ENCODE assay signal across 13 mouse cellular contexts in genomic region chr6:84051032-84051431, GRCm38 (mm10). TPM values are rescaled to one million over a fixed set of nuclear protein-coding genes. Genes with fewer than 3 reads are reported as not detected.
DNase-seq lines count a peak whose midpoint lies in the region; ATAC-seq lines count a peak whose summit lies in the region.
"Had no signal": no experiment of that assay in that cellular context is flagged by ENCODE, and none has a peak within 500 bp of the region (broad histone marks: within the 10 kb centered on the region; RNA-seq: fewer than 3 reads in every experiment).

No protein-coding gene starts in this region.

- no peak overlapping the region for H3K4me3 ChIP-seq in hindbrain, embryonic 10.5 days
- no peak overlapping the region for H3K4me3 ChIP-seq in hindbrain, embryonic 12.5 days
- no peak overlapping the region for H3K4me3 ChIP-seq in embryonic facial prominence, embryonic 14.5 days (ENCODE audit: low read depth, low read length)
- no peak overlapping the region for H3K4me3 ChIP-seq in hindbrain, embryonic 13.5 days
- H3K4me3 ChIP-seq: forebrain, embryonic 10.5 days; liver, embryonic 13.5 days had no signal

- 0 out of 2 replicates have a peak overlapping the region, but pooled peaks have one; percentile 35 for H3K27ac ChIP-seq in hindbrain, embryonic 10.5 days
- H3K27ac ChIP-seq in hindbrain, embryonic 12.5 days = no peak overlapping the region
- no peak overlapping the region for H3K27ac ChIP-seq in embryonic facial prominence, embryonic 14.5 days (replicated peaks; ENCODE audit: low read depth, low read length)
- H3K27ac ChIP-seq in hindbrain, embryonic 13.5 days = no peak overlapping the region
- H3K27ac ChIP-seq: forebrain, embryonic 10.5 days; liver, embryonic 13.5 days had no signal

- DNase-seq in hindbrain, embryonic 10.5 days (ENCODE audit: low spot score) = no peak
- peak; percentile 83 for DNase-seq in ES-CJ7 (ENCODE audit: low read depth, low spot score)
- DNase-seq in embryonic facial prominence, embryonic 14.5 days (ENCODE audit: low spot score) = peak; percentile 59
- peak; percentile 63 to 69 for DNase-seq in kidney, postnatal 36 days
- DNase-seq in cerebellum, postnatal 10 days = no peak
- DNase-seq: cerebellum, adult 11-12 months; gastrocnemius, postnatal 14 days; liver, embryonic 13.5 days had no signal

- no peaks in the 10 kb centered on the region for H3K36me3 ChIP-seq in hindbrain, embryonic 10.5 days
- H3K36me3 ChIP-seq in hindbrain, embryonic 12.5 days = no peaks in the 10 kb centered on the region
- H3K36me3 ChIP-seq in embryonic facial prominence, embryonic 14.5 days (ENCODE audit: control insufficient read depth, insufficient read depth, low read length) = no peaks in the 10 kb centered on the region
- no peaks in the 10 kb centered on the region for H3K36me3 ChIP-seq in hindbrain, embryonic 13.5 days
- H3K36me3 ChIP-seq: forebrain, embryonic 10.5 days; G1E; liver, embryonic 13.5 days had no signal

- 54% methylated on average over 6 of the region's 6 CpGs for WGBS in hindbrain, embryonic 10.5 days
- WGBS in hindbrain, embryonic 12.5 days = 58% methylated on average over 6 of the region's 6 CpGs
- WGBS in embryonic facial prominence, embryonic 14.5 days = 45% methylated on average over 6 of the region's 6 CpGs
- WGBS in hindbrain, embryonic 13.5 days = 59% methylated on average over 6 of the region's 6 CpGs

- no peak for ATAC-seq in hindbrain, embryonic 12.5 days (ENCODE audit: low FRiP score)
- 0 out of 2 replicates have a peak, but pooled peaks have one; percentile 55 for ATAC-seq in embryonic facial prominence, embryonic 14.5 days (ENCODE audit: low read depth)
- no peak for ATAC-seq in hindbrain, embryonic 13.5 days (ENCODE audit: low FRiP score)
- no peak for ATAC-seq in cerebellum, adult (ENCODE audit: insufficient number of reproducible peaks, low FRiP score, low TSS enrichment)

- no peaks in the 10 kb centered on the region for H3K27me3 ChIP-seq in hindbrain, embryonic 10.5 days (ENCODE audit: insufficient read depth, poor library complexity, severe bottlenecking)
- H3K27me3 ChIP-seq in hindbrain, embryonic 12.5 days = no peaks in the 10 kb centered on the region
- H3K27me3 ChIP-seq in embryonic facial prominence, embryonic 14.5 days (replicated peaks; ENCODE audit: control insufficient read depth, insufficient read depth, low read length) = no peaks in the 10 kb centered on the region
- H3K27me3 ChIP-seq in hindbrain, embryonic 13.5 days = no peaks in the 10 kb centered on the region
- H3K27me3 ChIP-seq: liver, embryonic 13.5 days had no signal

- H3K4me1 ChIP-seq in hindbrain, embryonic 10.5 days (replicated peaks) = peaks cover 8% of the 10 kb centered on the region; the same call in 1 of the 2 replicates
- no peaks in the 10 kb centered on the region for H3K4me1 ChIP-seq in hindbrain, embryonic 12.5 days
- no peaks in the 10 kb centered on the region for H3K4me1 ChIP-seq in embryonic facial prominence, embryonic 14.5 days (ENCODE audit: control insufficient read depth, insufficient read depth, low read length)
- H3K4me1 ChIP-seq in hindbrain, embryonic 13.5 days (replicated peaks) = no peaks in the 10 kb centered on the region
- H3K4me1 ChIP-seq: liver, embryonic 13.5 days had no signal

- no peaks in the 10 kb centered on the region for H3K9me3 ChIP-seq in hindbrain, embryonic 10.5 days
- no peaks in the 10 kb centered on the region for H3K9me3 ChIP-seq in hindbrain, embryonic 12.5 days (replicated peaks)
- no peaks in the 10 kb centered on the region for H3K9me3 ChIP-seq in embryonic facial prominence, embryonic 14.5 days (ENCODE audit: control insufficient read depth, low read length)
- H3K9me3 ChIP-seq in hindbrain, embryonic 13.5 days = no peaks in the 10 kb centered on the region
- H3K9me3 ChIP-seq: forebrain, embryonic 10.5 days; G1E; liver, embryonic 13.5 days had no signal

- no peak overlapping the region for H3K9ac ChIP-seq in hindbrain, embryonic 12.5 days
- no peak overlapping the region for H3K9ac ChIP-seq in embryonic facial prominence, embryonic 14.5 days (ENCODE audit: low read depth, low read length)
- H3K9ac ChIP-seq in hindbrain, embryonic 13.5 days = no peak overlapping the region
- H3K9ac ChIP-seq: liver, embryonic 13.5 days had no signal

- H3K4me2 ChIP-seq in hindbrain, embryonic 12.5 days (replicated peaks) = no peak overlapping the region
- H3K4me2 ChIP-seq in embryonic facial prominence, embryonic 14.5 days (ENCODE audit: low read depth, low read length) = no peak overlapping the region
- no peak overlapping the region for H3K4me2 ChIP-seq in hindbrain, embryonic 13.5 days
- H3K4me2 ChIP-seq: liver, embryonic 13.5 days had no signal

RNA-seq across cellular contexts. Expression of gene Dysf, which starts 42.6 kb away (rescaled TPM):
- polyA plus RNA-seq in hindbrain, embryonic 10.5 days (2016; fragmentation: Nextera tagmentation; extraction: Ambion mirVana) = 5.0 and 5.4 TPM in 2 replicates
- 4.9 and 7.5 TPM in 2 replicates for polyA plus RNA-seq in hindbrain, embryonic 12.5 days (2016; fragmentation: Nextera tagmentation; extraction: Ambion mirVana)
- 14.3 and 17.0 TPM in 2 replicates for polyA plus RNA-seq in embryonic facial prominence, embryonic 14.5 days (2014; fragmentation: Nextera tagmentation; extraction: Ambion mirVana)
- 2.4 and 2.9 TPM in 2 replicates for polyA plus RNA-seq in hindbrain, embryonic 13.5 days (2015; fragmentation: Nextera tagmentation; extraction: Ambion mirVana)
- polyA plus RNA-seq: G1E had no signal

Comparison
In these comparisons a context has a peak if more than half of its experiments do, and no peak if none do; other contexts are left out.
1. DNase-seq: peak in ES-CJ7 (single experiment), embryonic facial prominence, embryonic 14.5 days (single experiment) and kidney, postnatal 36 days (2 of 2); none in hindbrain, embryonic 10.5 days (single experiment) and cerebellum, postnatal 10 days (0 of 2).